Mouse (Mus musculus) lung, adult 2 months (tissue): ENCODE results near the gene Nicn1. TPM values are rescaled to one million over a fixed set of nuclear protein-coding genes. Genes with fewer than 3 reads are reported as not detected.
A peak's percentile ranks its signal among the peaks of the same experiment; 100 is the strongest.

Experiments used
- DNase-seq: peaks from one replicate; pipeline ENCODE4 v3.0.0; 2022
- H3K4me1 ChIP-seq: fragments of 200-500 bp; 2 replicates; pipeline ENCODE4 v1.6.1; 2011; ENCODE audit warnings: low read length; ENCODE audit not compliant: control insufficient read depth, insufficient read depth
- H3K4me3 ChIP-seq: fragments of 200-500 bp; replicated peaks from 2 replicates; pipeline ENCODE3; 2011; ENCODE audit warnings: low read depth, mild to moderate bottlenecking, control low read depth, low read length; ENCODE audit errors: extremely low read depth
- CTCF ChIP-seq: fragments of 200-500 bp; IDR thresholded peaks from 2 replicates; pipeline ENCODE4 v1.5.1; 2011; ENCODE audit warnings: mild to moderate bottlenecking, low read length, control low read depth; ENCODE audit not compliant: insufficient read depth
- POLR2A ChIP-seq: fragments of 200-500 bp; IDR thresholded peaks from 2 replicates; pipeline ENCODE4 v1.6.1; 2011; ENCODE audit warnings: low read depth, mild to moderate bottlenecking, control low read depth, low read length, borderline replicate concordance; ENCODE audit errors: extremely low read depth
- WGBS: fragments of 180-500 bp; shearing (Covaris S2); methylation state at CpG from one replicate; pipeline ENCODE4 v1.1.7; 2018; 5-methylcytosine and 5-hydroxymethylcytosine counted together
- polyA plus RNA-seq: library from polyadenylated mRNA; depleted of rRNA; stranded (reverse); fragments of >200 nt; gene quantifications from 2 replicates; pipeline ENCODE4 v1.2.3, GENCODE M21; 2012

The Nicn1 gene
- polyA plus RNA-seq, 1 experiment: 21.4 TPM

- Histone ChIP-seq H3K4me3 (no peak overlapping the region), H3K4me1 (peaks cover 10% of the 10 kb centered on the region)
- DNase-seq: no peak
- TF ChIP-seq CTCF (no peak), POLR2A (no peak)
- 58% methylated on average over 1 of the region's 1 CpGs for WGBS
Measured at GRCm38 (mm10) chr9:108324784-108325183, 34.6 kb downstream of the Nicn1 start.

- 82% methylated on average over 2 of the region's 2 CpGs for WGBS
- no peak for DNase-seq
- H3K4me1 ChIP-seq: peaks cover 8% of the 10 kb centered on the region
- TF ChIP-seq POLR2A (no peak), CTCF (no peak)
- H3K4me3 ChIP-seq: no peak overlapping the region
Measured at GRCm38 (mm10) chr9:108325811-108326210, 35.6 kb downstream of the Nicn1 start.

DNA sequence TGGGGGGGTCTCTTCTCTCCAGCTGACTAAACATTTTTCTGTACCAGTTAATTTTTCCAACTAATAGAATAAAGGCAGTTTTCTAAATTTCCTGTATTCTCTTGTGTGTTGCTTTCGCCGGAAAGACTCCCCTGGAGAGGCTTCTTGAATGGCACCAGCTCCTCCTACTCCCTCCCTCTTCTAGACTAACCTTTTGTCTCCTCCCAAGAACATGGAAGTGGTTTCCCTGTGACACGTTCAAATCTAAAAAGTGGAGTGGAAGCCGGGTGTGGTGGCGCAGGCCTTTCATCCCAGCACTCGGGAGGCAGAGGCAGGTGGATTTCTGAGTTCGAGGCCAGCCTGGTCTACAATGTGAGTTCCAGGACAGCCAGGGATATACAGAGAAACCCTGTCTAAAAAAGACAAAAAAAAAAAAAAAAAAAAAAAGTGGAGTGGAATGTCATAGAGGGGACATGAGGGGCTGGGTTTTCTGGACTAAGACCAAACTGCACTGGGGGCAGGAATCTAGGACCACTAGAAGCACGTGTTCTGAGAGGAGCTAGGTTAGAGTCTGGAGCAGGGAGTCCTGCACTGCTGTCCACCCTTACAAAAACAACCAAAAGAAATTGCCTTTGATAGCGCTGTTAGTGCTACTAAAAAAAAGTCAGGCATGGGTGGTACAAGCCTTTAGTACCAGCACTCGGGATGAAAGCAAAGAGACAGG is 47.8 kb downstream of the Nicn1 start:
- DNase-seq: no peak
- H3K4me3 ChIP-seq: no peak overlapping the region
- WGBS: 49% methylated on average over 10 of the region's 10 CpGs
- TF ChIP-seq POLR2A: no peak
- TF ChIP-seq CTCF: no peak
- H3K4me1 ChIP-seq: peaks cover 14% of the 10 kb centered on the region

- H3K4me3 ChIP-seq: peak overlapping the region; percentile 1
- TF ChIP-seq CTCF (no peak), POLR2A (no peak)
- 12% methylated on average over 6 of the region's 6 CpGs for WGBS
Measured at GRCm38 (mm10) chr9:108338551-108338885, 48.3 kb downstream of the Nicn1 start.

DNA sequence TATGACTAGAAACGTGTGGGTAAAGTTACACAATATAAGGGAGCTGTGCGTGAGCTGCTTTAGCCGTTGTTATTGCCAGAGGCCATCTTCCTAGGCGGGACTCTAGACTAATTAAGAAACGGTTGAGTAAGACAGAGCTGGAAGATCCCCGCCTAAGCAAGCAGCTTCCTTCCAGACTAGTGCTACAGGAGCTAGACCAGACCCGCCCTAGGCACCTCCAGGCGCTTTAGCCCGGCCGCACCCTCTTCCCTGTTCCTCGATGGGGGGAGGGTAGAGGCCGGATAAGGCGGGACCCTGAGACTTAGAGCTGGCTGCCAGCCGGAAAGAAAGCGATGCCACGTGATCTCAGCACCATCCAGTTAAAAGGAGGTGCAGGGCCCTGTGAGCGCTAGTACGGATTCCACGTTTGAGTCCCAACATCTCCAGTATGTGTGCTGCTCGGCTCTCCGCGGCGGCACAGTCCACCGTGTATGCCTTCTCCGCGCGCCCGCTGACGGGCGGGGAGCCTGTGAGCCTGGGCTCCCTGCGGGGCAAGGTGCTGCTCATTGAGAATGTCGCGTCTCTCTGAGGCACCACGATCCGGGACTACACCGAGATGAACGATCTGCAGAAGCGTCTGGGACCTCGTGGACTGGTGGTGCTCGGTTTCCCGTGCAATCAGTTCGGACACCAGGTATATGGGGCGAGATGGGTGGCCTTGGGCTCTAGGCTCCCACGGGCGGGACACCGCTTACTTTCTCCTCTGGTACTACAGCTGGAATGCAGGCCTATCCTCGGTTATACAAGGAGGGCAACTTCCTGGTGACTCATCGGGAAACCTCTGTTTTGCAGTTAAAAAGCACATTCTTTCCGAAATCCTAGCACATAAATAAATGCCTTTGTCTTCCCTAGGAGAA is 48.9 kb downstream of the Nicn1 start, which contains the start of gene Gpx1:
Gene Gpx1 (plus strand): TSS at position 18 of the 896 bp plus-strand sequence.
- Histone ChIP-seq H3K4me3 (peak within 1 kb of the TSS; percentile 78), H3K4me1 (peaks cover 14% of the 10 kb centered on the region)
- peak; percentile 100 for TF ChIP-seq POLR2A
- TF ChIP-seq CTCF: no peak
- WGBS: under 1% methylated on average over 49 of the region's 49 CpGs
- peak; percentile 90 for DNase-seq

More at GRCm38 (mm10) chr9:108338551-108338885, 48.3 kb downstream of the Nicn1 start:
- peaks cover 14% of the 10 kb centered on the region for H3K4me1 ChIP-seq
- peak; percentile 32 for DNase-seq

DNA sequence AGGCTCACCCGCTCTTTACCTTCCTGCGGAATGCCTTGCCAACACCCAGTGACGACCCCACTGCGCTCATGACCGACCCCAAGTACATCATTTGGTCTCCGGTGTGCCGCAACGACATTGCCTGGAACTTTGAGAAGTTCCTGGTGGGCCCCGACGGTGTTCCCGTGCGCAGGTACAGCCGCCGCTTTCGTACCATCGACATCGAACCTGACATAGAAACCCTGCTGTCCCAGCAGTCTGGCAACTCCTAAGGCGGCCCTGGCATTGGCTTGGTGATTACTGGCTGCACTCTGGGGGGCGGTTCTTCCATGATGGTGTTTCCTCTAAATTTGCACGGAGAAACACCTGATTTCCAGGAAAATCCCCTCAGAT is 49.6 kb downstream of the Nicn1 start:
- WGBS: 10% methylated on average over 20 of the region's 20 CpGs
- no peak for TF ChIP-seq CTCF
- TF ChIP-seq POLR2A: peak; percentile 39; the same call in 1 of the 2 replicates
- DNase-seq: peak; percentile 35

DNA sequence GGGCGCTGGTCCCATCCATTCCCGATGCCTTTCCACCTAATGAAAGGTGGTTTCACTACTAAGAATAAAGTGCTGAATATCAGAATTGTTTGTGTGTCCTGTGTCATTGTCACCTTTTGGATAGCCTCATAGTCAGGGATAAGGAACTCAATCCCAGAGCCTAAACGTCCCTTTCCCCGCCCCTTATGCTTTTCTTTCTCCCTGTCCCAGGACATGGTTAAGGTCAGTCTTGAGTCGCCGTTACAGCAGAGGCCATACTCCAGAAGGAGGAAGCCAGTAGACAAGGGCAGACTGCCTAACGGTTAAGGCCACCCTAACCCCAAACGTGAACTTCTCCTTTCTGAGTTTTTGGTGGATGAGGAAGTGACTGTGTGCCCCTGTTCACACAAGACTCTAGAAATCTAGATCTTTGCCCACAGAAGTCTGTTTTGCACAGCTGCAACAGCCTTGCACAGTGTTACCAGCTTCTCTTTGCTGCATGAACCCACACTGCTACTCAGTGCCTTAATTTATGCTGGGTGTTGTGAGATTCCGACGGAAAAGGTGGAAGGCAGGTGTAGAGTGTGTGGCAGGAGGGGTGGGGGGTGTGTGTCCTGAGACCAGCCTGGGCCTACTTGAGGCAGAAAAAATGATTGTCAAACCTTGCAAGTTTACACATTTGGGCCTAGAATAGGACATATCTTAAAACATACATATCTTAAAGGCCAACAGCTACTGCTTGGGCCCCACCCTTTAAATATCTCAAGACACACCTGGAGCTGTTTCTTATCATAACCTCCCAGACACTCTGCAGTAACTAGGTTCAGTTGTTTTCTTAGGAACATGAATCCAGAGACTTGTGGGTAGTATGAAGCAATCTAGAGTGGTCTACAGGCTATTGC is 50.3 kb downstream of the Nicn1 start:
- Histone ChIP-seq H3K4me3 (peak overlapping the region; percentile 78), H3K4me1 (peaks cover 14% of the 10 kb centered on the region)
- peak; percentile 37 for DNase-seq
- no peak for TF ChIP-seq CTCF
- TF ChIP-seq POLR2A: no peak
- 30% methylated on average over 10 of the region's 10 CpGs for WGBS

More for the DNA sequence above, 49.6 kb downstream of the Nicn1 start:
- peak overlapping the region; percentile 78 for H3K4me3 ChIP-seq
- H3K4me1 ChIP-seq: peaks cover 14% of the 10 kb centered on the region

GRCm38 (mm10) chr9:108341139-108341475 is 50.9 kb downstream of the Nicn1 start:
- DNase-seq: no peak
- Histone ChIP-seq H3K4me3 (no peak overlapping the region), H3K4me1 (peaks cover 14% of the 10 kb centered on the region)
- no peak for TF ChIP-seq POLR2A
- no peak for TF ChIP-seq CTCF
- WGBS: 66% methylated on average over 5 of the region's 5 CpGs

DNA sequence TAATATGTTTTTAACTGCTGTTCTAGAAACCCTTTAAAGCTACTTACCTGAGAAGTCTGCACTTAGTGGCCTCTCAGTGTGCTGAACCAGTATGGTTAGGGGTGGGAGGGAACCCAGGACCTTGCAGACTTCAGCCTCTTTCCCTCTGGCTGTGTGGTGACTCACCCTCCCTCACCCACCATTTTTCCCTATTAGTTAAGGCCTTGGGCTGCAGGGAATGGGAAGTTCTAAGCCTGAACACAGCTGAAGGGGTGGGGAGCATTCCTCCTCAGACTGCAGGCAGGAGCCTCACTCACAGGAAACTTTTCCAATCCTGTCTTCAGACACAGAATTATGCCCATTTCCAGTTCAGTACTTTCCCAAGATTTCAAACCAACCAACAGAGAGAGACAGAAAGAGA is 51.6 kb downstream of the Nicn1 start:
- peaks cover 14% of the 10 kb centered on the region for H3K4me1 ChIP-seq
- no peak for DNase-seq
- H3K4me3 ChIP-seq: no peak overlapping the region
- TF ChIP-seq POLR2A (no peak), CTCF (no peak)
